Mouse (Mus musculus): ENCODE results near the gene Tnfrsf13b.
A peak's percentile ranks its signal among the peaks of the same experiment; 100 is the strongest.

Gene Tnfrsf13b

GRCm38 (mm10) chr11:61126606-61127355 is at the start of gene Tnfrsf13b:
Tnfrsf13b (plus strand) TSS chr11:61126755.
- DNase-seq = no peak

GRCm38 (mm10) chr11:61081624-61082023 is 44.9 kb upstream of the Tnfrsf13b start:
- DNase-seq = no peak

- DNase-seq = no peak
Observed at GRCm38 (mm10) chr11:61090195-61090594, 36.4 kb upstream of the Tnfrsf13b start.

GRCm38 (mm10) chr11:61091192-61091591 is 35.4 kb upstream of the Tnfrsf13b start:
- no peak for DNase-seq

- peak; percentile 89 for DNase-seq
Observed at GRCm38 (mm10) chr11:61091642-61092262, 34.8 kb upstream of the Tnfrsf13b start.

- DNase-seq = no peak
Observed at GRCm38 (mm10) chr11:61098046-61098445, 28.5 kb upstream of the Tnfrsf13b start.

- DNase-seq = no peak
Observed at GRCm38 (mm10) chr11:61102397-61103339, 23.9 kb upstream of the Tnfrsf13b start.

- DNase-seq = peak; percentile 95
Observed at GRCm38 (mm10) chr11:61104241-61104901, 22.2 kb upstream of the Tnfrsf13b start.

GRCm38 (mm10) chr11:61108911-61109361 is 17.6 kb upstream of the Tnfrsf13b start:
- DNase-seq = no peak

- no peak for DNase-seq
Observed at GRCm38 (mm10) chr11:61109707-61110106, 16.8 kb upstream of the Tnfrsf13b start.

- DNase-seq = no peak
Observed at GRCm38 (mm10) chr11:61110113-61110512, 16.4 kb upstream of the Tnfrsf13b start.

- DNase-seq = no peak
Observed at GRCm38 (mm10) chr11:61110928-61111327, 15.6 kb upstream of the Tnfrsf13b start.

- DNase-seq = no peak
Observed at GRCm38 (mm10) chr11:61111472-61111871, 15.1 kb upstream of the Tnfrsf13b start.

GRCm38 (mm10) chr11:61112323-61112995 is 14.1 kb upstream of the Tnfrsf13b start:
- DNase-seq = no peak

GRCm38 (mm10) chr11:61116226-61116625 is 10.3 kb upstream of the Tnfrsf13b start:
- DNase-seq = no peak

GRCm38 (mm10) chr11:61119996-61120583 is 6.5 kb upstream of the Tnfrsf13b start:
- no peak for DNase-seq

GRCm38 (mm10) chr11:61122283-61122768 is 4.2 kb upstream of the Tnfrsf13b start:
- no peak for DNase-seq

- DNase-seq = no peak
Observed at GRCm38 (mm10) chr11:61122769-61123288, 3.7 kb upstream of the Tnfrsf13b start.

GRCm38 (mm10) chr11:61123886-61124285 is 2.7 kb upstream of the Tnfrsf13b start:
- DNase-seq = no peak

GRCm38 (mm10) chr11:61125970-61126369 is 585 bp upstream of the Tnfrsf13b start:
- DNase-seq = no peak

- DNase-seq = no peak
Observed at GRCm38 (mm10) chr11:61127421-61128055, 983 bp downstream of the Tnfrsf13b start.
